Mouse (Mus musculus) intestine, embryonic 14.5 days (tissue): ENCODE results near the gene Leng9. TPM values are rescaled to one million over a fixed set of nuclear protein-coding genes. Genes with fewer than 3 reads are reported as not detected.

Experiments
- ATAC-seq: fragments of 200-750 bp; cut with Nextera tagmentation; replicated peaks from 2 replicates; pipeline ENCODE4 v1.8.0; 2017; ENCODE audit warnings: low read depth, moderate number of reproducible peaks, moderate TSS enrichment, moderate library complexity; ENCODE audit not compliant: low FRiP score, low TSS enrichment
- DNase-seq: peaks from one replicate; pipeline ENCODE4 v3.0.0-alpha.2; 2018; ENCODE audit warnings: low spot score
- H3K27ac ChIP-seq: fragments of 300-500 bp; sonication (generic); 2 replicates; pipeline ENCODE4 v1.5.1; 2014; ENCODE audit warnings: low read depth, mild to moderate bottlenecking, control low read depth
- H3K27me3 ChIP-seq: fragments of 300-500 bp; sonication (generic); replicated peaks from 2 replicates; pipeline ENCODE4 v1.6.1; 2014; ENCODE audit warnings: low read length, control low read depth; ENCODE audit not compliant: control insufficient read depth, insufficient read depth
- H3K36me3 ChIP-seq: fragments of 300-500 bp; sonication (generic); 2 replicates; pipeline ENCODE4 v1.6.1; 2014; ENCODE audit warnings: low read length, control low read depth; ENCODE audit not compliant: control insufficient read depth, insufficient read depth
- H3K4me1 ChIP-seq: fragments of 300-500 bp; sonication (generic); replicated peaks from 2 replicates; pipeline ENCODE4 v1.6.1; 2014; ENCODE audit warnings: low read length, control low read depth, mixed read lengths; ENCODE audit not compliant: control insufficient read depth, insufficient read depth
- H3K4me2 ChIP-seq: fragments of 300-500 bp; sonication (generic); 2 replicates; pipeline ENCODE4 v1.6.1; 2014; ENCODE audit warnings: low read length
- H3K4me3 ChIP-seq: fragments of 300-500 bp; sonication (generic); 2 replicates; pipeline ENCODE4 v1.5.1; 2014; ENCODE audit warnings: low read depth, low read length, control low read depth, mixed read lengths
- H3K9ac ChIP-seq: fragments of 300-500 bp; sonication (generic); 2 replicates; pipeline ENCODE4 v1.6.1; 2014; ENCODE audit warnings: mild to moderate bottlenecking, low read length
- H3K9me3 ChIP-seq: fragments of 300-500 bp; sonication (generic); 2 replicates; pipeline ENCODE4 v1.6.1; 2016; ENCODE audit warnings: low read length, control low read depth; ENCODE audit not compliant: control insufficient read depth
- WGBS: fragments of 180-500 bp; shearing (Covaris S2); extraction: QIAGEN DNeasy Blood & Tissue Kit; methylation state at CpG from one replicate; pipeline ENCODE4 v1.1.7; 2014; 5-methylcytosine and 5-hydroxymethylcytosine counted together
- polyA plus RNA-seq: library from polyadenylated mRNA; unstranded; fragments of >200 nt; fragmentation: Nextera tagmentation; extraction: Ambion mirVana; gene quantifications from 2 replicates; pipeline ENCODE4 v1.2.1, GENCODE M21; 2014

Leng9 gene
- polyA plus RNA-seq, 1 experiment from 2014 or later, result 2.7 TPM

DNA sequence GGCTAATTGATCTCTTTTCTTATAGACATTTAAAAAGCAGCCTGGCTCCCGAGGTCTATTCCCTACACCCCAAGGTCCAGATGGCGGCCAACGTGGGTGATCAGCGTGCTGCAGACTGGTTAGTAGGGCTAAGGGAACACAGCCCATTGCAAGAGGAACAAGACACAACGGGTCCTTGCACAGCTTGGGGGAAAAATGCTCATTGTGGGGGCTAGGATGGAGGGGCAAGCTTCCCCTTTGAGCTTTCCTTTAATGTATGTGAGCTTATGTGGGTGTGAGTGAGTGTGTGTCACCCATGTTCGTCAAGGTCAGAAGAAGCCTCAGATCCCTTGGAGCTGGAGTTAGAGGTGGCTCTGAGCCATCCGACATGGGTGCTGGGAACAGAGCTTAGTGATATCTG is 11.5 kb downstream of the Leng9 start:
- no peak overlapping the region for H3K27ac ChIP-seq
- H3K4me1 ChIP-seq, result peaks cover 12% of the 10 kb centered on the region
- H3K27me3 ChIP-seq, result no peaks in the 10 kb centered on the region
- WGBS, result 93% methylated on average over 7 of the region's 7 CpGs
- DNase-seq, result peak; percentile 36
- no peak overlapping the region for H3K4me2 ChIP-seq
- no peaks in the 10 kb centered on the region for H3K9me3 ChIP-seq
- peaks cover 55% of the 10 kb centered on the region for H3K36me3 ChIP-seq
- no peak for ATAC-seq
- no peak overlapping the region for H3K9ac ChIP-seq
- no peak overlapping the region for H3K4me3 ChIP-seq

DNA sequence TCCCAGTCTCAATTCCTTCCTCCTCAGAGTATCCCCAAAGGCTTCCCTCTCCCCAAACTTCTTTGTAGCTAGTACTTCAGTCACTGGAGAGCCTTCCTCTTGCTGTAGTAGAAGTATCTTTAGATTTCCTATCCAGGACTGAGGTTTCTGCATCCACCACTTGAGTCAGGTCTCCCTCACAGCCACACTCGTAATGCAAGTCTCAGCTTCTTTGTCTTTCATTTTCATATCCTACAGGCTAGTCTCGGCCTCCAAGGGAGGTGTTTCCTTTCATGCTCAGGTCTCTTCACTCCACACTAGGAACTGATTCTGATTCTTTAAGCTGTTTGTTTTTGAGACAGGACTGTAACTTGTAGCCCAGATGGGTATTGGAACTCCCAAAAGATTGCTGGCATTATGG is 12.0 kb downstream of the Leng9 start:
- H3K9ac ChIP-seq, result 0 out of 2 replicates have a peak overlapping the region, but pooled peaks have one; percentile 79
- no peak overlapping the region for H3K27ac ChIP-seq
- ATAC-seq (no peak), DNase-seq (peak; percentile 35)
- H3K4me2 ChIP-seq, result peak overlapping the region; percentile 91
- H3K36me3 ChIP-seq, result peaks cover 50% of the 10 kb centered on the region
- H3K4me3 ChIP-seq, result peak overlapping the region; percentile 89
- H3K9me3 ChIP-seq, result no peaks in the 10 kb centered on the region
- H3K27me3 ChIP-seq, result no peaks in the 10 kb centered on the region
- 89% methylated on average over 2 of the region's 2 CpGs for WGBS
- H3K4me1 ChIP-seq, result peaks cover 12% of the 10 kb centered on the region

DNA sequence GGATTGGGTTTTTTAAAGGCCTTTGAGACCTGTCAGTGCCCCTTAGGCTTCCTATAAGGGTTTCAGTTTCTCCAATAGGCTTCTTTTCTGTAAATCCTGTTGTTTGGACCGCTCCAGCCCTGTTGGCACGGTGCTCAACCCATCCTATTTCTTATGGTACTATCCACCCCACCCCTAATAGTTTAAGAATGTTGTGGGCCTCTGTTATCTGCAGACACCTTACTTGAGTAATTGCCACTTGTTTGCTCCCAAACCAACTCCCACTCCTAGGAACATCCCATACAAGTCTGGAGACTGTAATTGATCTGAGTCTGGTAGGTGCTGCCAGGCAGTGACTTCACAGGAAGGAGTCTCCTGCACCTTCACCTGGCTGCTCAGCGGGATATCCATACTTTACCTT is 12.4 kb downstream of the Leng9 start:
- no peaks in the 10 kb centered on the region for H3K9me3 ChIP-seq
- peaks cover 46% of the 10 kb centered on the region for H3K36me3 ChIP-seq
- H3K4me1 ChIP-seq, result peaks cover 12% of the 10 kb centered on the region
- H3K27ac ChIP-seq, result peak overlapping the region; percentile 93
- peak overlapping the region; percentile 89 for H3K4me3 ChIP-seq
- WGBS, result 52% methylated on average over 3 of the region's 3 CpGs
- H3K27me3 ChIP-seq, result no peaks in the 10 kb centered on the region
- no peak for ATAC-seq
- DNase-seq, result peak; percentile 41
- peak overlapping the region; percentile 79 for H3K9ac ChIP-seq
- H3K4me2 ChIP-seq, result peak overlapping the region; percentile 91

DNA sequence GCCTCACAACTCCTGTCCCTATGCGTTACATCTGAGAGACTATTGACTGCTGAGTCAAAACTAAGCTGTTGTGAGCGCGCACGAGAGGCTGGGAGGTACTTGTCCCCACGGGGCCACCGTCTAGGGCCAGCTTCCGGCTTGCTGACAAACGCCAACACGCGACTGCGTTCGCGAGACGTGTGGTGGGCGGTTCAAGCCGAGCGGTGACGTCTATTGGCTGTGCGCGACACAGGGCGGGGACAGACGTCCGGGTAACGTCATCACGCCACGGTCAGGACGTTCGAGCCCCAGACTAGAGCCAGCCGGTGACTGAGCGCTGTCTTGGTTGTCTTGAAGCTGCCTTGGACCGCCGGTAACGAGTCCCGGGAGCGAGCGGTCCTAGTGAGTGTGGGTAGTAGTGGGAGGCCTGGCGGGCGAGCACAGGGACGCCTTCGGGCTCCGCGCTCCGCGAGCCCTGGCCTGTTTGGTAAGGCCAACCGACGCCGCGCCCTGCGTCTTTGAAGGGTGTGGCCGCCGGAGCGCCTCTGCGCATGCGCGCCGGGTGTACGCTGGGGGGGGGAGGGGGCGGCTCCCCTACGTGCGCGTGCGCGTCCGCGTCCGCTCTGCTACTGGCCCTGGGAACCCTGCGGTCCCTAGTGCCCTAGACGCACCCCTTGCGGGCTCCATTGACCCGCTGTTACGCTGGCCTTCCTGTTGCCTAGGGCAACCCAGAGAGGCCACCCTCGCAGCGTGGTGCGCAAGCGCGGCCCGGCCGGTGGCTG is 13.2 kb downstream of the Leng9 start, which contains the start of gene Leng8:
TSS of gene Leng8 (plus strand) at position 269 of the 761 bp plus-strand sequence.
- WGBS, result under 1% methylated on average over 73 of the region's 78 CpGs

DNA sequence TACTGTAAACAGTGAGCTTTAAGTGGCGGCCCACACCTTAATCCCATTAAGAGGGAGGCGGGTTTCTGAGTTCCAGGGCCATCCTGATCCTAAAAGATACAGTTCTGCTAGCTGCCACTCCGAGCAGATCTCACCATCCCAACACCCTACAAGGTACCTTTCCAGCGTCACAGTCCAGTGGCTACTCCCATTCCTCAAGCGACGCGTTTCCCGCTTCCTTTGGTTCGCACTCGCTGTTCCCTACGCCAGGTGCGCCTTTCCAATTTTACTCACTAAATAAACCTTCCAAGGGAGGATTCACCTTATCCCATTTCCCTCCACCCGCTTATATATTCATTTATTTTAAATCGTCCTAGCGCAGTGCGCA is 13.8 kb downstream of the Leng9 start:
- H3K4me2 ChIP-seq, result peak overlapping the region; percentile 66
- peaks cover 12% of the 10 kb centered on the region for H3K4me1 ChIP-seq
- ATAC-seq (peak; percentile 32), DNase-seq (no peak)
- H3K27ac ChIP-seq, result peak overlapping the region; percentile 51; the same call in 1 of the 2 replicates
- H3K27me3 ChIP-seq, result no peaks in the 10 kb centered on the region
- no peaks in the 10 kb centered on the region for H3K9me3 ChIP-seq
- H3K9ac ChIP-seq, result peak overlapping the region; percentile 49
- WGBS, result 1% methylated on average over 16 of the region's 16 CpGs
- H3K36me3 ChIP-seq, result peaks cover 32% of the 10 kb centered on the region
- peak overlapping the region; percentile 89 for H3K4me3 ChIP-seq

More for the DNA sequence above, 13.2 kb downstream of the Leng9 start, which contains the start of gene Leng8:
- H3K27ac ChIP-seq, result peak within 1 kb of the TSS; percentile 93
- H3K4me1 ChIP-seq, result peaks cover 12% of the 10 kb centered on the region
- ATAC-seq (peak; percentile 99), DNase-seq (peak; percentile 99)
- H3K4me2 ChIP-seq, result peak within 1 kb of the TSS; percentile 91
- peak within 1 kb of the TSS; percentile 89 for H3K4me3 ChIP-seq
- H3K36me3 ChIP-seq, result peaks cover 38% of the 10 kb centered on the region
- H3K9ac ChIP-seq, result peak within 1 kb of the TSS; percentile 79
- H3K27me3 ChIP-seq, result no peaks in the 10 kb centered on the region
- H3K9me3 ChIP-seq, result no peaks in the 10 kb centered on the region

DNA sequence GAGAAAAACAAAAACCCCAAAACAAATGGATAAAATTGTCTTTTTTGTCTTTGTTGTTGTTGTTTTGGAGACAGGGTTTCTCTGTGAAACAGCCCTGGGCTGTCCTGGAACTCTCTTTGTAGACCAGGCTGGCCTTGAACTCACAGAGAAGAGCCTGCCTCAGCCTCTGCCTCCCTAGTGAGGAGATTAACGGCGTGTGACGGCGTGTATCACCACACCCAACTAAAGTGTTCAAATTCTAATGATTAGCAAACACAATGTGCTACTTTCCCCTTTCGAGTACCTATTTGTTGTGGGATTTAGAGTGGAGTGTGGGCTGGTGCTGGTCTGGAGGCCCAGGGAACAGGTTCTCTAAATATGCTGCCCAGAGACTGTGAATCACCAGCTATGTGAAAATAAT is 15.3 kb downstream of the Leng9 start:
- no peaks in the 10 kb centered on the region for H3K9me3 ChIP-seq
- 85% methylated on average over 5 of the region's 5 CpGs for WGBS
- H3K4me1 ChIP-seq, result peaks cover 12% of the 10 kb centered on the region
- no peak overlapping the region for H3K4me3 ChIP-seq
- DNase-seq (no peak), ATAC-seq (no peak)
- peaks cover 18% of the 10 kb centered on the region for H3K36me3 ChIP-seq
- H3K9ac ChIP-seq, result no peak overlapping the region
- no peaks in the 10 kb centered on the region for H3K27me3 ChIP-seq
- no peak overlapping the region for H3K27ac ChIP-seq
- H3K4me2 ChIP-seq, result no peak overlapping the region

DNA sequence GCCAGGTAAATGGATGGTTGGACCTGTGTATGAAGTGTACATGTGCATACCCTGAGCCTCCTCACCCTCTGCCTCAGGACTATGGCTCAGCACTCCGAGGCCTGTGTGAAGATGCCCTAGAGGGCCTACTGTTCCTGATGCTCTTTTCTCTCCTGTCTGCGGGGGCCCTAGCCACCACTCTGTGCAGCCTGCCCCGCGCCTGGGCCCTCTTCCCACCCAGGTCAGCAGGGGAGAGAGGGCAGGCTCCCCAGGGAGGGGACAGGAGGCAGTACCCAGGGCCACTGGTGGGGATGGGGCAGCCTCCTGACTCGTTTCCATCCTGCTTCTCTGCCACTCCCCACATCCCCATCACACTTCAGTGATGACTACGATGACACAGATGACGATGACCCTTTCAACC is 17.2 kb downstream of the Leng9 start:
- Histone ChIP-seq H3K9ac (no peak overlapping the region), H3K4me2 (no peak overlapping the region), H3K27ac (no peak overlapping the region)

DNA sequence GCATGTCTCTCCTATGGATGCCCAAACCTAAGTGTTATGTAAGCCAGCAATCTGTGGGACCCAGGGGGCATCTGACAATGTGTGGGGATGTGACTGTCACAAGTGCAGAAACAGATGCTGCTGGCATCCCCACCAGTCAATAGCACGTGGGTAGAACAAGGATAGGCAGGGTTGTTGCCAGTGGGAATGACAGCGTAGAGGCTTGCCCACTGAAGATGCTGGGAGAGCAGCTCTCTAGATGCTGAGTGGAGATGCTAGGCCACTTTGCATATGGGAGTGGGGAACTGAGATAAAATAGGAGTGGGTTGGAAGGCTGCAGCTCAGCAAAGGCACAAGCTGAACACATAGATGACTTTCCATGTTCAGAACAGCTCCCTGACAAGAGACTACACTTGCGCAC is 17.6 kb downstream of the Leng9 start:
- Histone ChIP-seq H3K9me3 (no peaks in the 10 kb centered on the region), H3K4me3 (no peak overlapping the region), H3K27ac (no peak overlapping the region), H3K27me3 (no peaks in the 10 kb centered on the region), H3K9ac (no peak overlapping the region), H3K4me2 (no peak overlapping the region), H3K4me1 (peaks cover 2% of the 10 kb centered on the region; the same call in 1 of the 2 replicates), H3K36me3 (no peaks in the 10 kb centered on the region)
- 90% methylated on average over 3 of the region's 3 CpGs for WGBS
- no peak for ATAC-seq
- no peak for DNase-seq

More for the DNA sequence above, 17.2 kb downstream of the Leng9 start:
- no peak for DNase-seq
- Histone ChIP-seq H3K4me1 (peaks cover 6% of the 10 kb centered on the region), H3K36me3 (no peaks in the 10 kb centered on the region), H3K27me3 (no peaks in the 10 kb centered on the region), H3K9me3 (no peaks in the 10 kb centered on the region), H3K4me3 (no peak overlapping the region)
- ATAC-seq, result no peak
- 83% methylated on average over 7 of the region's 7 CpGs for whole genome bisulfite sequencing

DNA sequence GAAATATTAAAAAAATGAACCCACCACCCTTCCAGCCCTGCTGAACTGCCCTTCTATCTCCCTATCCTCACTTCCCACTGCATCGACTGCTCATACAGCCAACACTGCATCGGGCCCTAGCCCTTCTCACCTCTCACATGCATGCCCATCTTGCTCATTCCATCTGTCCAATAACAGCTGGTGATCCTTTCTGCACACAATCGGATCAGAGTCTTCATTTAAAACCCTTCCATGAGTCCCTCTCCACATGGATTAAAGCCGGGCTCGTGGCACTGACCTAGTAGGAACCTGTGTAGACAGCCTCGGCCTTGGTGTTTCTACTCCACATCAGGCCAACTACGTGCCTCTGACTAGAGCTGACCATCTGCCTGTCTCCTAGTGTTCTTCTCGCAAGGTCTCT is 18.2 kb downstream of the Leng9 start:
- Histone ChIP-seq H3K4me1 (0 out of 2 replicates have a peak, but pooled peaks cover 2% of the 10 kb centered on the region), H3K27me3 (no peaks in the 10 kb centered on the region), H3K4me2 (no peak overlapping the region), H3K9me3 (no peaks in the 10 kb centered on the region), H3K27ac (no peak overlapping the region), H3K4me3 (no peak overlapping the region), H3K36me3 (no peaks in the 10 kb centered on the region), H3K9ac (no peak overlapping the region)
- no peak for ATAC-seq
- 86% methylated on average over 8 of the region's 8 CpGs for WGBS
- no peak for DNase-seq
